10 mouse cellular contexts compared by ENCODE assay signal in genomic region chr1:125372855-125373254, GRCm38 (mm10).
A peak's percentile ranks its signal among the peaks of the same experiment; 100 is the strongest.
DNase-seq lines count a peak whose midpoint lies in the region; ATAC-seq lines count a peak whose summit lies in the region.
"Had no signal": no experiment of that assay in that cellular context is flagged by ENCODE, and none has a peak within 500 bp of the region (broad histone marks: within the 10 kb centered on the region; RNA-seq: fewer than 3 reads in every experiment).

No protein-coding gene starts in this region.

- H3K4me1 ChIP-seq in embryonic facial prominence, embryonic 11.5 days (ENCODE audit: control insufficient read depth, insufficient read depth, low read length) = no peaks in the 10 kb centered on the region
- no peaks in the 10 kb centered on the region for H3K4me1 ChIP-seq in embryonic facial prominence, embryonic 10.5 days
- H3K4me1 ChIP-seq: stomach, embryonic 15.5 days had no signal

- no peaks in the 10 kb centered on the region for H3K27me3 ChIP-seq in embryonic facial prominence, embryonic 11.5 days (ENCODE audit: control insufficient read depth, insufficient read depth, low read length)
- H3K27me3 ChIP-seq in embryonic facial prominence, embryonic 10.5 days (replicated peaks; ENCODE audit: low read depth, poor library complexity, severe bottlenecking) = no peaks in the 10 kb centered on the region
- H3K27me3 ChIP-seq: stomach, embryonic 15.5 days had no signal

- no peaks in the 10 kb centered on the region for H3K36me3 ChIP-seq in embryonic facial prominence, embryonic 11.5 days (replicated peaks; ENCODE audit: control insufficient read depth, insufficient read depth, low read depth, low read length)
- H3K36me3 ChIP-seq in embryonic facial prominence, embryonic 10.5 days (replicated peaks) = no peaks in the 10 kb centered on the region
- H3K36me3 ChIP-seq: stomach, embryonic 15.5 days had no signal

- no peak for ATAC-seq in embryonic facial prominence, embryonic 11.5 days (replicated peaks; ENCODE audit: insufficient number of reproducible peaks, low FRiP score, low TSS enrichment, low read depth)
- ATAC-seq in inflammation-experienced regulatory T-cells, adult 6 months = no peak

- no peak overlapping the region for H3K4me2 ChIP-seq in embryonic facial prominence, embryonic 11.5 days (ENCODE audit: low read depth, low read length)
- H3K4me2 ChIP-seq: stomach, embryonic 15.5 days had no signal

- H3K9ac ChIP-seq in embryonic facial prominence, embryonic 11.5 days (replicated peaks; ENCODE audit: low read length) = no peak overlapping the region
- H3K9ac ChIP-seq: stomach, embryonic 15.5 days had no signal

- no peak overlapping the region for H3K27ac ChIP-seq in embryonic facial prominence, embryonic 11.5 days (replicated peaks; ENCODE audit: low read depth, low read length)
- H3K27ac ChIP-seq in embryonic facial prominence, embryonic 10.5 days (replicated peaks) = no peak overlapping the region
- H3K27ac ChIP-seq: heart, adult 2 months; stomach, embryonic 15.5 days had no signal

- no peak overlapping the region for H3K4me3 ChIP-seq in embryonic facial prominence, embryonic 11.5 days (ENCODE audit: low read depth, low read length)
- H3K4me3 ChIP-seq in embryonic facial prominence, embryonic 10.5 days = no peak overlapping the region
- H3K4me3 ChIP-seq: heart, adult 2 months; stomach, embryonic 15.5 days had no signal

- peak; percentile 34 for DNase-seq in embryonic facial prominence, embryonic 11.5 days (ENCODE audit: low spot score)
- DNase-seq in embryonic facial prominence, embryonic 10.5 days (ENCODE audit: low spot score) = no peak
- DNase-seq in left cerebral cortex, adult 18-20 months (ENCODE audit: low spot score in 2 of 2) = peak; percentile 45 to 46
- no peak for DNase-seq in left cerebral cortex, postnatal 36 days (ENCODE audit: low spot score in 2 of 2)
- peak; percentile 12 for DNase-seq in embryo, embryonic 11 days
- DNase-seq in retina, postnatal 1 day = peak; percentile 41
- DNase-seq in yolk sac, embryonic 10.5 days (ENCODE audit: low spot score) = no peak
- DNase-seq: heart, adult 2 months had no signal

- WGBS in embryonic facial prominence, embryonic 11.5 days = 65% methylated on average over 5 of the region's 5 CpGs
- 78% methylated on average over 5 of the region's 5 CpGs for WGBS in embryonic facial prominence, embryonic 10.5 days

- intact Hi-C loops in left cerebral cortex, postnatal 36 days (cut with DNase I) = loop anchor here (5.0 kb wide), 1 partner anchor 656 kb away; no protein-coding TSS in a partner anchor

- no peaks in the 10 kb centered on the region for H3K9me3 ChIP-seq in embryonic facial prominence, embryonic 11.5 days (replicated peaks; ENCODE audit: control insufficient read depth, low read length)
- H3K9me3 ChIP-seq in embryonic facial prominence, embryonic 10.5 days = no peaks in the 10 kb centered on the region
- H3K9me3 ChIP-seq: stomach, embryonic 15.5 days had no signal

Comparison
In these comparisons a context has a peak if more than half of its experiments do, and no peak if none do; other contexts are left out.
1. DNase-seq: peak in embryonic facial prominence, embryonic 11.5 days (single experiment), left cerebral cortex, adult 18-20 months (2 of 2), embryo, embryonic 11 days (single experiment) and retina, postnatal 1 day (single experiment); none in embryonic facial prominence, embryonic 10.5 days (single experiment), left cerebral cortex, postnatal 36 days (0 of 2) and yolk sac, embryonic 10.5 days (single experiment).